Mouse (Mus musculus) T-helper 17 cell (primary cell): ENCODE data around the gene Cldn34b4.

ENCODE experiments used
- in situ Hi-C, 2 experiments: fragments of 300-600 bp; cut with MboI, MseI; formaldehyde crosslinking; loops; 1 replicate in 1 of 2; 2 replicates in 1 of 2; pipeline ENCODE4 v1.15.1; 2025; ENCODE audit warnings: high pct_unique_total_duplicates in 2 of 2

The Cldn34b4 gene

DNA sequence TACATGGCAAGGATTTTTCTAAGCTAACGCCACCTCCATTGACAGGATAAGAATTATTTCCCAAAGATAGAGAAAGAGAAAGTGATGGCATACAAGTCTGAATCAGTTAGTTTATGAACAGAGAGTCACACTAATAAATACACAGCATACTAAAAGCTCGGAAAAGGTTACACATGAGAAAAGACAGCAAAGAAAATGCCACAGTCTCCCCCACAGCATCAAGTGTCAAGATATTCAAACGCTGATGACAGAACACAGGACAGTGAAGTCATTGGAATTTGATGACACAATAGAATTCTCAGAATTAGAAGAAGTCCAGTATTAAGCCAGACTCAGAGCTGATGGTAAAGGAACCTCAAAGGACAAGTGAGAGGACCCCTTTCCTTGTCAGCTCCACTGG, at the start of gene Cldn34b4:
TSS of gene Cldn34b4 (plus strand) at position 301 of the 400 bp plus-strand sequence.
- in situ Hi-C loops, result no loop called here
